Mouse (Mus musculus) gastrocnemius, adult 18-20 months (tissue): ENCODE measurements around the gene Sh3bp1. TPM values are rescaled to one million over a fixed set of nuclear protein-coding genes. Genes with fewer than 3 reads are reported as not detected.
A peak's percentile ranks its signal among the peaks of the same experiment; 100 is the strongest.

Experiments used
- DNase-seq: peaks from one replicate; pipeline ENCODE4 v3.0.0; 2021; ENCODE audit warnings: low spot score
- microRNA-seq: library from miRNA; unstranded; fragments of <30 nt; microRNA quantifications from one replicate; pipeline ENCODE4 v1.2.0, GENCODE M21; 2021
- total RNA-seq, 2 experiments: library from RNA; stranded (reverse); gene quantifications; 2 replicates each; pipeline ENCODE4 v1.2.3; 2021

Gene Sh3bp1
- total RNA-seq, 2 experiments from 2014 or later: 1.0 to 1.9 TPM

DNA sequence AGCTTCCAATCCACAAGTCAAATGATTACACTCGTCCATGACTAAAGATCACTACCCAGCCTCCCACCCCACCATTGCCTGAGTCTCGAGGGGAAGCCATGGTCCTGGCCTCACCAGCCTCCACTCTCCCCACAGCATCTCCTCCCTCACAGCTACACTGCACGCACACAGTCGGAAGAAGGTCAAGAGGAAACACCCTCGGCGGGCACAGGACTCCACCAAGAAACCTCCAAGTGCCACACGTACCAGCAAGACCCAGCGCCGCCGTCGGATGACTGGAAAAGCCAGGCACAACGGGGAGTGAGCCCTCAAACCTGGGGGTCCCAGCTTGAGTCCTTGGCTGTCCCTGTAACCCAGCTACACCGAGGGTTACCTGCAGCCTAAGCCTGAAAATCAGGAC, 40.8 kb downstream of the Sh3bp1 start:
- DNase-seq: no peak

DNA sequence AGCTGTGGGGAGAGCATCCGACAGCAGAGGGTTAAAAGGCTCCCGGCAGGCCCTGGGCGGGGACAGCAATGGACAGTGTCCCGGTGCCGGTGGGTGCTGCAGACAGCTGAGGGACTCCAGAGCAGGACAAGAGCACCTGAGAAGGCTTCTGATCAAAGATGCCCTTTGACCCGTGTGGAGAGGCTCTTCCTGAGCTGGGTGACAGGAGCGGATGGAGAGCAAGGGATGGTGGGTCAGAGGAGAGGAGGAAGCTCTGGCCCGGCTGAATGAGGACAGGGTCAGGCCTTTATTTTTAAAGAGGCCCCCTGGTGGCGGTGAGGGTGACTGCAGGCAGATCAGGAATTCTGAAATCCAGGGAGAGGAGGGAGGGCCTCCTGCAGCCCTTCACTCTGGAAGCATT, 43.1 kb downstream of the Sh3bp1 start:
- DNase-seq: peak; percentile 88

DNA sequence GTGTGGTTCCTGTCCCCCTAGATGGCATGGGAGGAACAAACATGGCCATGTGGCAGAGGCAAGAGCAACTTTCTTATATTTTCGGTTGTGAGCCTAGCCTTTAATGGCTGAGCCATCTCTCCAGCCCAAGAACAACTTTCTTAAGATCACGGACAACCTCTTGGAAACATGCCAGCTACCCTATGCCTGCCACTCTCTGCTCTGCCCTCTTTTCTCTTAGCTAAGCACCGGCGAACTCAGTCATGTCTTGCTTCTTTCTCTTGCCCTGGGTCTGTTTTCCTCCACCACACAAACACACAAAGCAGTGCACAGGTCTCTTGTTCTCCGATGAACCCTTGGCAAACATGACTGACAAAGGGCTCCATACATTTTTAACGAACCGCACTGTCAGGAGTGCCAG, 46.7 kb downstream of the Sh3bp1 start:
- no peak for DNase-seq

DNA sequence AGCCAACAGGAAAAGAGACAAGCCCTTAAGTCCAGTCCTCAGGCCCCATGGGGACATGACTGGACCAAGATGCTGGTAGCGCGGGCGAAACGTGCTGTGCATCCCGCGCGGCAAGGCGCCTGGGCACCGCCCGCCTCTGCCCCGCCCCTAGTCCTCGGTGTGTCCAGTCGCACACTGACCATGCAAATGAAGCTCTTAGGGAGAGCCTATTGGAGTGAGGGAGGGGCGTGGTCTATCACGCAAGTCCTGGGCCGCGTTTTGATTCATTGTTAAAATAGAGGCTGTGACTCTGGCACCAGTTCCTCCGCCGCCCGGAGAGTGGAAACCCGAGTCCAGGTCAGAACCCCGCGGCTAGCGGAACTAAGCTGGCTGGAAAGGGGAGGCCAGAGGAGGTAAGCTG, 48.1 kb downstream of the Sh3bp1 start, which contains the start of gene Triobp:
TSS of gene Triobp (plus strand) at position 68 of the 400 bp plus-strand sequence.
- DNase-seq: peak; percentile 88

DNA sequence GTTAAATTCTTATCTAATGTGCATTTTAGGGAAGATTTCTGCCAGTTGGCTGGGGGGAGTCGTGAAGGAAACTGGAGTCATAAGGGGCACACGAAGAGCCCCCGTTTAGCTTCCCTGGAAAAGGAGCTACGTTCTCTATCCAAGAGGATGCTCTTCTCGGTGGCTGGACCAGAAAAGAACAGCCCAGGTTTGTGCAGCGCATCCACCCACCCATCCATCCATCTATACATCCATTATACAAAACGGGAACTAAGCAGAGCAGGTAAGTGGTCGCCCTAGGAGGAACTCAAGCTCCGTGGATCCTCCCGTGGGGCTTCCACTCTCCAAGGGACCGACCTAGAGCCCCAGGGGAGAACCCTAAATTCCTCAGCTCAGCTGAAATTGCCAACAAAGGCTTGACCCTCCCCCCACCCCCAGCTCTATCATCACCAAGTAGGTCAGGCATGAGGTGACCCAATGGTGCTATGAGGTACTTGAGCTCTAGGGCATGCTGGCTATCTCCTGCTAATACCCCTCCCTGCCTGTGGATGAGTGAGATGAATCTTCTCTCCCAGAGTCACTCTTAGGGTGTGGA, 48.7 kb downstream of the Sh3bp1 start:
- DNase-seq: no peak

DNA sequence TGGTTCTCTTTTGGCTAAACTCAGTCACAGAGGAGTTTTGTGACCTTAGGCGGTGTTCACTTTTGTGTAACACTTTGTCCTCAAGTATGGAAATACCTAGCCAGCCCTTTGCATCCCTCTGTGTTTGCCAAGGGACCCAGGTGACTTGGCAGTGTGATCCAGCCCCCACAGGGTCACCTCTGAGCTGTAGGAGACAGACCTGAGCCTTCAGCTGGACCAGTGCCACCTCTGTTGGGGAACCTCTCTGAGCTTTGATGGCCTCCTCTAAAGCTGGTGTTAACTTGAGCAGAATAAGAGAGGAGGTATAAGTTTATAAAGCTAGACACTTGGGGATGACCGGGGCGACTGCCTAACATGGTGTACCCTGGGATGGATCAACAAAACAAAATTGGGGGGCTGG, 49.3 kb downstream of the Sh3bp1 start:
- DNase-seq: no peak

DNA sequence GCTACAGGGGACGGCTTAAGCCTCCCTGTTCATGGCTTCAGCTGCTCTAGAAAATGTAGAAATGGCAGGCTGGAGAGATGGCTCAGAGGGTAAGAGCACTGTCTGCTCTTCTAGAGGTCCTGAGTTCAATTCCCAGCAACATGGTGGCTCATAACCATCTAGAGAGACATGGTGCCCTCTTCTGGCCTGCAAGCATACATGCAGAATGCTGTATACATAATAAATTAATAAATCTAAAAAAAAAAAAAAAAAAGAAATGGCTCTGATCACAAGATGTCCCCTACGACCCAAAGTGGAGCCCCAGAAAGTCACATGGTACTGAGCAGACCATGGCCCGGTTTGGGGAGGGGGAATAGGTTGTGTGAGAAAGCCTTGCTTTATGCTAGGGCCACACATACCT, 56.1 kb downstream of the Sh3bp1 start:
- DNase-seq: no peak

DNA sequence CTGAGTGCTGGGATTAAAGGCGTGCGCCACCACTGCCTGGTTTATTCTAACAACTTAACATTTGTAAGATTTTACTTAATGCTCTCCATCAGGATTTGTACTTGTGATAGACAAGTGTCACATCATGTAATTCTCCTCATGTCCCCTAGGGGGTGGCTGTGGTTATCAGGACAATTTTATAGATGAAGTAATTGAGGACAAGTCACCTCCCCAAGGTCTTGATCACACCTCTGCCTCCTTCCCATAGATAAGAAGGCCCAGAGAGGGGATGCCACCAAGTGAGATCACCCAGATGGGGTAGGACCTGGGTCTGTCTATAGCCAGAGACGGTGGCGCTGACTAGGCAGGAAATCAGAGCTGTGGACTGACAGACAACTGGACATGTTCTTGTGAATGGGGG, 56.8 kb downstream of the Sh3bp1 start:
- DNase-seq: no peak

DNA sequence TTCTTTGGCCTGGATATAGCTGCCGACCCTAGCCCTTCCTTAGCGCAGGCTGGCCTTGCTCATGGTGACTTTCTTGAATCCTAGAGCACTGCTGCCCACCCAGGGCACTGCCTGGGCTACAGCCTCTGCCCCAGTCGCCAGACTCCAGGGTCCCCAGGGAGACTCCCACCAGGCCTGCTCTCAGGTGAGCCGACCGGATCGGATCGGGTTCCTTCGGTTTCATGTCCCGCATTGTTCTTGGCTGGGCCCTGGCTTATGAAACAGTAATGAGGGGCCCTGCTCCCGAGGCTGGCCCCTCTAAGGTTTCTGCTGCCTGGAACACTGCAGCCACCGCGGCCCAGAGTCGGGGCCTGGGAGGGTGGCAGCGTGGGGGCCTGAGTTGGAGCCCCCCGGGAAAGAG, 57.5 kb downstream of the Sh3bp1 start:
- no peak for DNase-seq

DNA sequence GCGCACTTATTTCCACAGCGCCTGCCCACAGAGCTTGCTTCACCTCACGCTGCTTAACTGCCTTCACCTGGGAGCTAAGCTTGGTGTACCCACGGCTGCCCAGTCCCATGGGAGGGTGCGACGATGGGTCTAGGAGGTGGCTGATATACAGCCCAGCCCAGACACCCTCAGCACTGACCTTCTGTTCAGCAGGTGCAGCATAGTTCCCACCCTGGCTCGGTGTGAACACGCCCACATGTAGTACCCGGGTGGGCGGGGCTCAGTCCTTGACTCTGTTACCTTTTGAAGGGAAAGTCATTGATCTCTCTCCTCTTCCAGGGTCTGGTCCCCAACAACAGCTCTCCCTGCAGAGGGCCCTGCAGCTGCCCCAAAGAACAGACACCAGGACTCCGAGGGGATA, 60.0 kb downstream of the Sh3bp1 start:
- DNase-seq: no peak

DNA sequence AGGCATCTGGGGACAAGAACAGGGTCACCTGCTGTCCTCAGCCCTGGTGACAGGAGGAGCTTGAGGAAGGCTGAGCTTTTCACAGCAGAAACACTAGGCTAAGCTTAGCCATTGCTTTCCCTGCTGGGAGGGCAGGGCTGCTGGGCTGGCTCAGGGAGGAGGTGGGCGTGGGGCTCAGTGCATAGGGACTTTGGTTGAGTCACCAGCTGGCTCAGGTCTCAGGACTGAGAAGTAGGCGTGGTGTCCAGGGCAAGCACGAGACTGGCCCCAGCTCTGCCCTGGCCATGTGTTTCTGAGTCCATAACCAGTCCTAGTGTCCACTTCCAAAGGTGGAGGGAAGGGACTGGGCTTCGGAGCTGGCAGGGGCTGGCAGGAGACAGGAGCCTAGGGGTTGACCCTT, 60.5 kb downstream of the Sh3bp1 start:
- peak; percentile 83 for DNase-seq

Small RNA genes within 50 kb of the gene (microRNA-seq; reads per million reads assigned to microRNA genes)
- gene Mir6955: not detected

Other genes with a start within 250 kb of the Sh3bp1 start
- gene Elfn2, start 181.0 kb upstream of the Sh3bp1 start, total RNA-seq: under 1 TPM; 0.02 to 0.05 TPM
- gene Mfng, start 126.3 kb upstream of the Sh3bp1 start, total RNA-seq: 1 to 10 TPM; 1.8 to 3.6 TPM
- gene Card10, start 96.7 kb upstream of the Sh3bp1 start, total RNA-seq: 1 to 10 TPM; 4.1 to 6.5 TPM
- gene Cdc42ep1, start 57.1 kb upstream of the Sh3bp1 start, total RNA-seq: 1 to 10 TPM; 5.2 to 9.5 TPM
- not detected for gene Lgals2, start 44.2 kb upstream of the Sh3bp1 start, total RNA-seq
- 10 to 100 TPM; 42.8 to 46.6 TPM for gene Gga1, start 22.6 kb upstream of the Sh3bp1 start, total RNA-seq
- gene Gm49510, start 101 bp upstream of the Sh3bp1 start, total RNA-seq: not detected
- gene Pdxp, start 14.2 kb downstream of the Sh3bp1 start, total RNA-seq: 1 to 10 TPM; 1.3 to 1.9 TPM
- 100 to 1,000 TPM; 229 to 364 TPM for gene Lgals1, start 27.0 kb downstream of the Sh3bp1 start, total RNA-seq
- 10 to 100 TPM; 26.4 to 29.1 TPM for gene Nol12, start 35.2 kb downstream of the Sh3bp1 start, total RNA-seq
- gene Triobp, start 48.0 kb downstream of the Sh3bp1 start, total RNA-seq: 10 to 100 TPM; 38.8 to 40.7 TPM
- gene H1f0, start 128.7 kb downstream of the Sh3bp1 start, total RNA-seq: 10 to 100 TPM; 74.4 to 86.9 TPM
- not detected for gene Galr3, start 142.1 kb downstream of the Sh3bp1 start, total RNA-seq
- 1 to 10 TPM; 4.1 to 4.5 TPM for gene Ankrd54, start 163.1 kb downstream of the Sh3bp1 start, total RNA-seq
- gene Eif3l, start 175.4 kb downstream of the Sh3bp1 start, total RNA-seq: 10 to 100 TPM; 52.6 to 54.1 TPM
- 10 to 100 TPM; 10.3 to 10.8 TPM for gene Micall1, start 209.1 kb downstream of the Sh3bp1 start, total RNA-seq
- gene Polr2f, start 241.2 kb downstream of the Sh3bp1 start, total RNA-seq: 10 to 100 TPM; 69.3 to 76.8 TPM
- 1 to 10 TPM; 1.1 to 1.2 TPM for gene 1700088E04Rik, start 241.5 kb downstream of the Sh3bp1 start, total RNA-seq